Mouse (Mus musculus): ENCODE results near the gene Chd4. TPM values are rescaled to one million over a fixed set of nuclear protein-coding genes. Genes with fewer than 3 reads are reported as not detected.
A peak's percentile ranks its signal among the peaks of the same experiment; 100 is the strongest.
"Not testable (repeated sequence)": the region's sequence is repeated elsewhere in the genome, so short reads cannot be mapped to it uniquely, and the experiment has no call there.

Chd4 gene
- 363 and 367 TPM in 2 replicates for total RNA-seq (2017)

DNA sequence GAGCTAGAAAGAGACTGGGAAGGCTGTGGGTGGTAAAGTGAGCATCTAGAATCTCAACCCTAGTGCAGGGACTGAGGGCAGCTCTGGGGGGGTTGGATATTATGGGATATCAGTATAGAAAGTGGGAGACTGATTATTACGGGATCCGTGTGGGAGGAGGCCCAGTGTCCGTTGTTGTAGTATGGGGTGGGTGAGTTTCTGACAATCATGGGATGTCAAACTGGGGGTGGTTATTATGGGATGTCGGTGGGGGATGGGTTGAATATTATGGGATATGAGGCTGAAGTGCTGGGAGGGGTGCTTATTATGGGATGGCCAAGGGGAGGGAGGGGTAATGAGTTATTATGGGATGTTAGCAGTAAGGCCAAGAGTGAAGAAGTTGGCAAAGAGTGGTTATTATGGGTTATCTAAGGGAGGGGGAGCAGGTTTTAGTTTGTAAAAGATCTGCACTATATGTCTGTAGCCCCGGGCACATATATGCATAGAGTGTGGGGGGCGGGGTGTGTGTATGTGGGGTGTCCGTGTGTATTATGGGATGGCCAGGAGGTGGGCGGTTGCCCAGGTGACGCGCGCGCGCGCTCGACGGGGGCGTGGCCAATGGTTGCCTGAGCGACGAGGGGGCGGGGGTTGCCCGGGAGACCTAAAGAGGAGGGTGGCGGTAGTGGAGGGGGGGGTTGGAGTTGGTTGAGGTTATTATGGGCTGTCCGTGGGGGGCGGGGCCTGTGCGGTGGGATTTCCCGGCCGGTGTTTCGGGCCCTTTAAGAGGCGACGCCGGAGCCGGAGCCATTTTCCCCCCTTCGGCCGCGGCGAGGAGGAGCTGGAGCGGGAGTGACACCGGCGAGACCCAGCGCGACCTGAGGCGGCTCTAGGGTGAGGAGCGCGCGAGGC lies at the start of gene Chd4:
Gene Chd4 (plus strand): TSS at position 591 of the 888 bp plus-strand sequence.
- ATAC-seq (ENCODE audit: extremely low read depth, insufficient number of reproducible peaks, low FRiP score, poor library complexity, severe bottlenecking) = peak; percentile 58

DNA sequence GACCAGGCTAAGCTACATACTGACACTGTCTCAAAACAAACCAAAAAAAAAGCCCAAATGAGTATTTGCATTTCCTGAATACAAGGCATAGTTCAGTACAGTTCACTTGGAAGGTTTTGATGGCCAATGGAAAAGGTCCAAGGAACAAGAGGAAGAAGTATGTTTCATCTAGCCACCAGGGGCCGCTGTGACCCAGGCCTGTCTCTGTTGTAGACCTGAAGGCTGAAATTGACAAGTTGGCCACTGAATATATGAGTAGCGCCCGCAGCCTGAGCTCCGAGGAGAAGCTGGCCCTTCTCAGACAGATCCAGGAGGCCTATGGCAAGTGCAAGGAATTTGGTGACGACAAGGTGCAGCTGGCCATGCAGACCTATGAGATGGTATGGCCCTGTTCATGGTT lies 49.1 kb upstream of the Chd4 start:
- ATAC-seq (ENCODE audit: extremely low read depth, insufficient number of reproducible peaks, low FRiP score, poor library complexity, severe bottlenecking) = peak; percentile 66; the same call in 1 of the 2 replicates

GRCm38 (mm10) chr6:125049678-125050077 lies 46.1 kb upstream of the Chd4 start, which contains the start of gene Acrbp:
TSS of gene Acrbp (plus strand) at chr6:125049689.
- ATAC-seq (ENCODE audit: extremely low read depth, insufficient number of reproducible peaks, low FRiP score, poor library complexity, severe bottlenecking) = no peak

DNA sequence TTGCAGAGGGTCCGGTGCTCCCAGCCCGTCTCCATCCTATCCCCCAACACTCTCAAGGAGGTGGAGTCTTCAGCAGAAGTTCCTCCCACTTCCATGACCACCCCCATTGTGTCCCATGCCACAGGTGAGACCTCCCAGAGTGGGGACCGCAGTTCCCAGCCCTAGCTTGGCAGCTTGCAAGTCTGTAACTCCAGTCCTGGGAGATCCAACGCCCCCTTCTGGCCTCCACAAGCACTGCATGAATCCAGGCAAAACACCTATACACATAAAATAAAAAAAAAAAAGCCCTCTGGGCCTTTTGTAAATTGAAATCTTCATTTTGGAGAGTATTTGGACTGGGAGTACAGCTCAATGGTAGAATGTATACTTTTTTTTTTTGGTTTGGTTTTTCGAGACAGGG lies 44.5 kb upstream of the Chd4 start:
- no peak for ATAC-seq (ENCODE audit: extremely low read depth, insufficient number of reproducible peaks, low FRiP score, poor library complexity, severe bottlenecking)

- no peak for ATAC-seq (ENCODE audit: extremely low read depth, insufficient number of reproducible peaks, low FRiP score, poor library complexity, severe bottlenecking)
Measured at GRCm38 (mm10) chr6:125061493-125061892, 34.3 kb upstream of the Chd4 start.

GRCm38 (mm10) chr6:125062511-125062910 lies 33.3 kb upstream of the Chd4 start:
- ATAC-seq (ENCODE audit: extremely low read depth, insufficient number of reproducible peaks, low FRiP score, poor library complexity, severe bottlenecking) = no peak

DNA sequence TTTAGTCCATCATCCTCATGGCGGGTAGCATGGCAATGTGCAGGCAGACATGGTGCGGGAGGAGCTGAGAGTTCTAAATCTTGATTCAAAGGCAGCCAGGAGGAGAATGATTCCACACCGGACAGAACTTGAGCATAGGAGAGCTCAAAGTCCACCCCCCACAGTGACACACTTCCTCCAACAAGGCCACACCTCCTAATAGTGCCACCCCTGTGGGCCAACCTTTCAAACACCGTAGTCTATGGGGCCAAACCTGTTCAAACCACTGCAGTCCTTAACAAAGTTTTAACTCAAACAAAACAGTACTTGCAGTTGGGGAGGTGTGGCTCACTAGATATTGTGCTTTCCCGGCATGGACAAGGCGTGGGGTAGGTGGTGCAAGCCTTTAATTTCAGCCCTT lies 31.9 kb upstream of the Chd4 start:
- ATAC-seq (ENCODE audit: extremely low read depth, insufficient number of reproducible peaks, low FRiP score, poor library complexity, severe bottlenecking) = no peak

DNA sequence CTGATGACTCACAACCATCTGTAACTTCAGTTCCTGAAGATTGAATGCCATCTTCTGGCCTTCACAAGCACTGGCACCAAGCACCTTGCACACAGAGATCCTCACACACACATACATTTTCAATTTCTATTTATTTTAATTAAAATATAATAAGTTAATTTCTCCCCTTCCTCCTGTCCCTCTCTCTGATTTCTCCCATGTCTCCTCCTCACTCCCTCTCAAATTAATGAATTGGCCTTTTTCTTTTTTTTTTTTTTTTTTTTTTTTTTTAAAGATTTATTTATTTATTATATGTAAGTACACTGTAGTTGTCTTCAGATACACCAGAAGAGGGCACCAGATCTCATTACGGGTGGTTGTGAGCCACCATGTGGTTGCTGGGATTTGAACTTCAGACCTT lies 30.6 kb upstream of the Chd4 start:
- ATAC-seq (ENCODE audit: extremely low read depth, insufficient number of reproducible peaks, low FRiP score, poor library complexity, severe bottlenecking) = not testable (repeated sequence)

DNA sequence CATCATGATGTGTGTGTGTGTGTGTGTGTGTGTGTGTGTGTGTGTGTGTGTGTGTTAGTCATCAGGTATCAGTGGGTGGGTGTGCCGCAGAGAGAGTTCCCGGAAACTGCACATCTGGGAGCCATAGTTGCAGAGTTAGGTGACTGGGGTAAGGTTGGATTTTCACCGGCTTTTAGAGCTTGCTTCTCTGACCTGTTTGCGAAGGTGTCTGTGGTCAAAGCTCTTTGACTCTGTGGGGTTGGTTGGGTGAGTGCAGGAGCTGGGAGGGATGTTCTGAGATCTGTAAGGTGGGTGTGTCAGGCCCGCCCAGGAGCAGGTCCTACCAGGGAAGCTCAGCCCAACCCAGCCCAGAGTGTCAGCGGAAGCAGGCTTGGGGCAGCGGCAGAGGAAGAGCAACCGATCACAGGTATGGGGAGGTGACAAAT lies 28.2 kb upstream of the Chd4 start, which contains the start of gene Lpar5:
Gene Lpar5 (plus strand): TSS at position 350 of the 425 bp plus-strand sequence.
- ATAC-seq (ENCODE audit: extremely low read depth, insufficient number of reproducible peaks, low FRiP score, poor library complexity, severe bottlenecking) = 0 out of 2 replicates have a peak, but pooled peaks have one; percentile 10

DNA sequence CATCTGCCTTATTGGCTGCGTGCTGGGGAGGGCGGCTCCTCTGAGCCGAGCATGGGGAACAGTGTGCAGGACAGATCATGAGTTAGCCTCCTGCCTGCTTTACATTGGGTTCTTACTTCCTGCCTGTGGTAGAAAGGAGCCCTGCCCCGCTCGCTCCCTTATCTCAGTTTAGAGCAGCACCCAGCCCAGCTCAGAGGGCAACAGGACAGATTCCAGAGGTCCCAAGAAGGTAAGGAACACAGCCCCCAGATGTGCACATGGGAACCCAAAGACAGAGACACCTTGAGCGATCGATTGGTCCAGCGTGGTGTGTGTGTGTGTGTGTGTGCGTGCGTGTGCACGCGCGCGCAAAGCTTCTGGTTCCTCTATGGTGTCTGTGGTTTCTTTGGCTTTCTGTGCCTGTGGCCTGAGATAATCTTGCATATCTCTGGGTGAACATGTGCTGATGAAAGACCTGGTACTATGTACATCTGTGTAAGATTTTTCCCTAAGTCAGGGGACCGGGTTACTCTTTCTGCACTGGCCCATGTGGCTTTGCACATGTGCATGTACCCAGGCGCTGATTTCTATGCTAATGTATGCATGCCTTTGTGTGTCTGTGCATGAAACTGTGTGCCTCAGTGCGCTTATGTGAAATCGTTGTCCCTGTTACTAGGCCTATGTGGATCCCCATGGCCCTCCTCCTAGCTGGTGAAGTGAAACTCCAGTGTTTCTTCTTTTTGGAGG lies 24.4 kb upstream of the Chd4 start:
- peak; percentile 69 for ATAC-seq (ENCODE audit: extremely low read depth, insufficient number of reproducible peaks, low FRiP score, poor library complexity, severe bottlenecking)

GRCm38 (mm10) chr6:125071896-125072279 lies 23.9 kb upstream of the Chd4 start:
- ATAC-seq (ENCODE audit: extremely low read depth, insufficient number of reproducible peaks, low FRiP score, poor library complexity, severe bottlenecking) = no peak

GRCm38 (mm10) chr6:125073825-125074224 lies 22.0 kb upstream of the Chd4 start:
- peak; percentile 51; the same call in 1 of the 2 replicates for ATAC-seq (ENCODE audit: extremely low read depth, insufficient number of reproducible peaks, low FRiP score, poor library complexity, severe bottlenecking)

DNA sequence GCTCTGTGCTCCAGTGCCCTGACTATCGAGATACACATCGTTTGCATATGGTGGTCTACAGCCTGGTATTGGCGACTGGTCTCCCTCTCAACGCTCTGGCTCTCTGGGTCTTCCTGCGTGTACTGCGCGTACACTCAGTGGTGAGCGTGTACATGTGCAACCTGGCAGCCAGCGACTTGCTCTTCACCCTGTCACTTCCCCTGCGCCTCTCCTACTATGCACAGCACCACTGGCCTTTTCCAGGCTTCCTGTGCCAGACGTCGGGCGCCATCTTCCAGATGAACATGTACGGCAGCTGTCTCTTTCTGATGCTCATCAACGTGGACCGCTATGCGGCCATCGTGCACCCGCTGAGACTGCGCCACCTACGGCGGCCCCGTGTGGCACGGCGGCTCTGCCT lies 14.4 kb upstream of the Chd4 start:
- no peak for ATAC-seq (ENCODE audit: extremely low read depth, insufficient number of reproducible peaks, low FRiP score, poor library complexity, severe bottlenecking)

- no peak for ATAC-seq (ENCODE audit: extremely low read depth, insufficient number of reproducible peaks, low FRiP score, poor library complexity, severe bottlenecking)
Measured at GRCm38 (mm10) chr6:125081797-125082560, 13.8 kb upstream of the Chd4 start.

GRCm38 (mm10) chr6:125082801-125083386 lies 12.9 kb upstream of the Chd4 start:
- no peak for ATAC-seq (ENCODE audit: extremely low read depth, insufficient number of reproducible peaks, low FRiP score, poor library complexity, severe bottlenecking)

GRCm38 (mm10) chr6:125084424-125084823 lies 11.4 kb upstream of the Chd4 start:
- ATAC-seq (ENCODE audit: extremely low read depth, insufficient number of reproducible peaks, low FRiP score, poor library complexity, severe bottlenecking) = peak; percentile 86

- ATAC-seq (ENCODE audit: extremely low read depth, insufficient number of reproducible peaks, low FRiP score, poor library complexity, severe bottlenecking) = no peak
Measured at GRCm38 (mm10) chr6:125087937-125088336, 7.8 kb upstream of the Chd4 start.

- ATAC-seq (ENCODE audit: extremely low read depth, insufficient number of reproducible peaks, low FRiP score, poor library complexity, severe bottlenecking) = no peak
Measured at GRCm38 (mm10) chr6:125088561-125089321, 7.0 kb upstream of the Chd4 start.
